Mouse (Mus musculus) brain, embryonic 14.5 days (tissue): ENCODE measurements around the gene Lamb3.

Source experiments
- CTCF ChIP-seq: fragments of 200-500 bp; IDR thresholded peaks from 2 replicates; pipeline ENCODE4 v1.5.1; 2012; ENCODE audit warnings: inconsistent platforms, mild to moderate bottlenecking, moderate library complexity, borderline replicate concordance; ENCODE audit not compliant: insufficient read depth, insufficient read length; ENCODE audit errors: extremely low read depth
- POLR2A ChIP-seq: fragments of 200-500 bp; IDR thresholded peaks from 2 replicates; pipeline ENCODE4 v1.6.1; 2012; ENCODE audit warnings: mild to moderate bottlenecking, inconsistent platforms, borderline replicate concordance; ENCODE audit not compliant: poor library complexity, insufficient read depth, insufficient read length, severe bottlenecking; ENCODE audit errors: extremely low read depth

GRCm38 (mm10) chr1:193392266-193392665 is 184.8 kb downstream of the Lamb3 start:
- TF ChIP-seq CTCF (peak; percentile 12; the same call in 1 of the 2 replicates), POLR2A (no peak)
